Mouse (Mus musculus): ENCODE data around the gene Tifab.

- TF ChIP-seq CTCF (IDR thresholded peaks at IDR 0.05; ENCODE audit: control insufficient read depth, insufficient read depth, insufficient replicate concordance, low read depth, low read length): no peak
- no peak for TF ChIP-seq POLR2A (IDR thresholded peaks at IDR 0.05; ENCODE audit: control insufficient read depth, low read depth, low read length)
Measured at GRCm38 (mm10) chr13:56219254-56219653, 40.6 kb upstream of the Tifab start.
